Mouse (Mus musculus): ENCODE results near the gene Mrtfa. TPM values are rescaled to one million over a fixed set of nuclear protein-coding genes. Genes with fewer than 3 reads are reported as not detected.

Mrtfa gene
- polyA plus RNA-seq, 1 experiment from 2014 or later = 15.5 TPM

DNA sequence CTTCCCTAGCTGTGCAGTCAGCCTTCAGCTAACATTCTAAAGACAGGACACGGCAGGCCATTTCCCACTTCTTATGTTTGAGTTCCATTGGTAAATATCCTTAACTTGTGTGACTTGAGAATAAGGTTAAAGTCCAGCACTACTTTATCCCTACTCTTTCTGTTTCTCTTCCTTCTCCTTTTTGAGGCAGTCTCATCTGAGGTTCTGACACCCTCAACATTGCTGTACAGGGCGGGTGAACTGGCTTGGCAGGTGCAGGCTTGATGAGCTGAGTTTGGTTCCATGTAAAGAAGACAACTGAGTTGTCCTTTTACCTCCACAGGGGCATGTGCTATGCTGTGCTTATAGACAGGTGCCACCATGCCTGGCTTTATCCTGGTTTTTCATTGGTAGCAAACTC, 207.3 kb downstream of the Mrtfa start:
- no peak for DNase-seq (ENCODE audit: low spot score)
- Histone ChIP-seq H3K4me1 (ENCODE audit: control insufficient read depth, insufficient read depth, low read length) (no peaks in the 10 kb centered on the region), H3K9me3 (replicated peaks; ENCODE audit: control insufficient read depth, low read length) (no peaks in the 10 kb centered on the region), H3K36me3 (replicated peaks; ENCODE audit: control insufficient read depth, insufficient read depth, low read depth, low read length) (no peaks in the 10 kb centered on the region), H3K4me3 (ENCODE audit: low read depth, low read length) (no peak overlapping the region), H3K27me3 (ENCODE audit: control insufficient read depth, insufficient read depth, low read length) (no peaks in the 10 kb centered on the region), H3K9ac (replicated peaks; ENCODE audit: low read length) (no peak overlapping the region), H3K4me2 (ENCODE audit: low read depth, low read length) (no peak overlapping the region), H3K27ac (replicated peaks; ENCODE audit: low read depth, low read length) (no peak overlapping the region)
- ATAC-seq (replicated peaks; ENCODE audit: insufficient number of reproducible peaks, low FRiP score, low TSS enrichment, low read depth) = no peak
- 91% methylated on average over 2 of the region's 2 CpGs for WGBS

DNA sequence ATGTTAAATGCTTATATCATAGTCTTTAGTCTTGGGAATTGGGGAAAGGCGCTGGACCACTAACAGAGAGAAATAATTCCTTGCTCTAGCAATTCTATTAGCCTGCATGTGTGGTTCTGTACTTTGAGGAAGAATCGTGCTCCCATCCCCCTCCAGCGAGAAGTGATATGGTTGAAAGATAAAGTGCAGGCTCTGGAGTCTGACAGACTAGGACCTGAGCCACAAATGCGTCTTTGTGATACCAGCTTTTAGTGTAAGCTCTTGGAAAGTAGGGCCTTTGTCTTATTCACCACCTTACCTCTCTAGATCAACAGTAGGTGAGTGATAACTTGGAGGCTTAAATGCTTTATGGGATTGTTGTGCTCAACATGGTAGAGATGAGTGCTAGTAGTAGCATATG, 209.4 kb downstream of the Mrtfa start:
- Histone ChIP-seq H3K9me3 (replicated peaks; ENCODE audit: control insufficient read depth, low read length) (no peaks in the 10 kb centered on the region), H3K4me2 (ENCODE audit: low read depth, low read length) (no peak overlapping the region), H3K9ac (replicated peaks; ENCODE audit: low read length) (no peak overlapping the region), H3K36me3 (replicated peaks; ENCODE audit: control insufficient read depth, insufficient read depth, low read depth, low read length) (no peaks in the 10 kb centered on the region), H3K4me1 (ENCODE audit: control insufficient read depth, insufficient read depth, low read length) (no peaks in the 10 kb centered on the region), H3K27ac (replicated peaks; ENCODE audit: low read depth, low read length) (no peak overlapping the region), H3K4me3 (ENCODE audit: low read depth, low read length) (no peak overlapping the region), H3K27me3 (ENCODE audit: control insufficient read depth, insufficient read depth, low read length) (no peaks in the 10 kb centered on the region)
- 87% methylated on average over 4 of the region's 4 CpGs for WGBS
- DNase-seq (ENCODE audit: low spot score) (no peak), ATAC-seq (replicated peaks; ENCODE audit: insufficient number of reproducible peaks, low FRiP score, low TSS enrichment, low read depth) (no peak)

GRCm38 (mm10) chr15:80979611-80980010, 210.9 kb downstream of the Mrtfa start:
- H3K9ac ChIP-seq (replicated peaks; ENCODE audit: low read length) = no peak overlapping the region
- no peak for DNase-seq (ENCODE audit: low spot score)
- no peaks in the 10 kb centered on the region for H3K36me3 ChIP-seq (replicated peaks; ENCODE audit: control insufficient read depth, insufficient read depth, low read depth, low read length)
- no peaks in the 10 kb centered on the region for H3K4me1 ChIP-seq (ENCODE audit: control insufficient read depth, insufficient read depth, low read length)
- ATAC-seq (replicated peaks; ENCODE audit: insufficient number of reproducible peaks, low FRiP score, low TSS enrichment, low read depth) = no peak
- H3K4me3 ChIP-seq (ENCODE audit: low read depth, low read length) = no peak overlapping the region
- 74% methylated on average over 4 of the region's 4 CpGs for WGBS
- no peak overlapping the region for H3K27ac ChIP-seq (replicated peaks; ENCODE audit: low read depth, low read length)
- H3K9me3 ChIP-seq (replicated peaks; ENCODE audit: control insufficient read depth, low read length) = no peaks in the 10 kb centered on the region
- no peaks in the 10 kb centered on the region for H3K27me3 ChIP-seq (ENCODE audit: control insufficient read depth, insufficient read depth, low read length)
- no peak overlapping the region for H3K4me2 ChIP-seq (ENCODE audit: low read depth, low read length)

GRCm38 (mm10) chr15:80977620-80978334, 212.8 kb downstream of the Mrtfa start, which contains the start of gene Sgsm3:
Gene Sgsm3, plus strand, starts transcription at chr15:80977765.
- peak; percentile 76 for ATAC-seq (replicated peaks; ENCODE audit: insufficient number of reproducible peaks, low FRiP score, low TSS enrichment, low read depth)
- peak within 1 kb of the TSS; percentile 76 for H3K9ac ChIP-seq (replicated peaks; ENCODE audit: low read length)
- H3K27ac ChIP-seq (replicated peaks; ENCODE audit: low read depth, low read length) = no peak within 1 kb of the TSS
- 1% methylated on average over 67 of the region's 67 CpGs for WGBS
- no peaks in the 10 kb centered on the region for H3K4me1 ChIP-seq (ENCODE audit: control insufficient read depth, insufficient read depth, low read length)
- H3K36me3 ChIP-seq (replicated peaks; ENCODE audit: control insufficient read depth, insufficient read depth, low read depth, low read length) = no peaks in the 10 kb centered on the region
- H3K9me3 ChIP-seq (replicated peaks; ENCODE audit: control insufficient read depth, low read length) = no peaks in the 10 kb centered on the region
- peak within 1 kb of the TSS; percentile 91 for H3K4me2 ChIP-seq (ENCODE audit: low read depth, low read length)
- peak within 1 kb of the TSS; percentile 85 for H3K4me3 ChIP-seq (ENCODE audit: low read depth, low read length)
- peak; percentile 89 for DNase-seq (ENCODE audit: low spot score)
- H3K27me3 ChIP-seq (ENCODE audit: control insufficient read depth, insufficient read depth, low read length) = no peaks in the 10 kb centered on the region

GRCm38 (mm10) chr15:80975666-80976065, 214.9 kb downstream of the Mrtfa start:
- Histone ChIP-seq H3K4me2 (ENCODE audit: low read depth, low read length) (no peak overlapping the region), H3K9me3 (replicated peaks; ENCODE audit: control insufficient read depth, low read length) (no peaks in the 10 kb centered on the region), H3K9ac (replicated peaks; ENCODE audit: low read length) (no peak overlapping the region), H3K36me3 (replicated peaks; ENCODE audit: control insufficient read depth, insufficient read depth, low read depth, low read length) (no peaks in the 10 kb centered on the region), H3K27me3 (ENCODE audit: control insufficient read depth, insufficient read depth, low read length) (no peaks in the 10 kb centered on the region), H3K4me1 (ENCODE audit: control insufficient read depth, insufficient read depth, low read length) (no peaks in the 10 kb centered on the region), H3K4me3 (ENCODE audit: low read depth, low read length) (no peak overlapping the region), H3K27ac (replicated peaks; ENCODE audit: low read depth, low read length) (no peak overlapping the region)
- ATAC-seq (replicated peaks; ENCODE audit: insufficient number of reproducible peaks, low FRiP score, low TSS enrichment, low read depth) (no peak), DNase-seq (ENCODE audit: low spot score) (no peak)
- 79% methylated on average over 3 of the region's 3 CpGs for WGBS

DNA sequence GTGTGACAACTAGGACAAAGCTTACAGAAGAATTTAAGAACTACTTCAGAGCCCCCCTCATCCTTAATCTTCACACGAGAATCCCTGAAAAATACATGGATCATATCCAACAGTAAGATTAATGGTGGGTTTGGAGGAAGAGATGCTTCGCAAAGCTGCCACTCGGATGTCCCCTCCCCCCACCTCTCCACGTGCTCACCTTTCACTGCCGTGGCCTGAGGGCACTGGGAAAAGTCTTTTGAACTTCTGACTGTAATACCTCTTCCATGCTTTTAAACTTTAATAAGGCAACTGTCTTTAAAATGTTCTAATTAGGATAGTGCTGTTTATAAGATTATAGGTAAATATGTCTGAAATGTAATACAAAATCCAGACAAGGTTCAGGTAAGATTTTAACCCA, 216.2 kb downstream of the Mrtfa start:
- no peak overlapping the region for H3K9ac ChIP-seq (replicated peaks; ENCODE audit: low read length)
- no peak for ATAC-seq (replicated peaks; ENCODE audit: insufficient number of reproducible peaks, low FRiP score, low TSS enrichment, low read depth)
- no peaks in the 10 kb centered on the region for H3K9me3 ChIP-seq (replicated peaks; ENCODE audit: control insufficient read depth, low read length)
- H3K4me1 ChIP-seq (ENCODE audit: control insufficient read depth, insufficient read depth, low read length) = no peaks in the 10 kb centered on the region
- H3K27ac ChIP-seq (replicated peaks; ENCODE audit: low read depth, low read length) = no peak overlapping the region
- no peaks in the 10 kb centered on the region for H3K27me3 ChIP-seq (ENCODE audit: control insufficient read depth, insufficient read depth, low read length)
- peak; percentile 24 for DNase-seq (ENCODE audit: low spot score)
- no peak overlapping the region for H3K4me2 ChIP-seq (ENCODE audit: low read depth, low read length)
- H3K36me3 ChIP-seq (replicated peaks; ENCODE audit: control insufficient read depth, insufficient read depth, low read depth, low read length) = no peaks in the 10 kb centered on the region; the same call in none of the 2 replicates
- no peak overlapping the region for H3K4me3 ChIP-seq (ENCODE audit: low read depth, low read length)
- 49% methylated on average over 5 of the region's 5 CpGs for WGBS

- no peaks in the 10 kb centered on the region for H3K4me1 ChIP-seq (ENCODE audit: control insufficient read depth, insufficient read depth, low read length)
- no peaks in the 10 kb centered on the region for H3K9me3 ChIP-seq (replicated peaks; ENCODE audit: control insufficient read depth, low read length)
- no peak overlapping the region for H3K4me3 ChIP-seq (ENCODE audit: low read depth, low read length)
- H3K9ac ChIP-seq (replicated peaks; ENCODE audit: low read length) = no peak overlapping the region
- peaks cover 20% of the 10 kb centered on the region for H3K36me3 ChIP-seq (replicated peaks; ENCODE audit: control insufficient read depth, insufficient read depth, low read depth, low read length)
- ATAC-seq (replicated peaks; ENCODE audit: insufficient number of reproducible peaks, low FRiP score, low TSS enrichment, low read depth) (no peak), DNase-seq (ENCODE audit: low spot score) (no peak)
- 98% methylated on average over 1 of the region's 1 CpGs for WGBS
- H3K4me2 ChIP-seq (ENCODE audit: low read depth, low read length) = no peak overlapping the region
- no peak overlapping the region for H3K27ac ChIP-seq (replicated peaks; ENCODE audit: low read depth, low read length)
- no peaks in the 10 kb centered on the region for H3K27me3 ChIP-seq (ENCODE audit: control insufficient read depth, insufficient read depth, low read length)
Measured at GRCm38 (mm10) chr15:80969371-80969770, 221.2 kb downstream of the Mrtfa start.
